In genomic region chr5:31226641-31227040, GRCm38 (mm10) we compare ENCODE assay signal across 22 mouse cellular contexts. TPM values are rescaled to one million over a fixed set of nuclear protein-coding genes. Genes with fewer than 3 reads are reported as not detected.
"Had no signal": no experiment of that assay in that cellular context is flagged by ENCODE, and none has a peak within 500 bp of the region (broad histone marks: within the 10 kb centered on the region; RNA-seq: fewer than 3 reads in every experiment).

No protein-coding gene starts in this region.

- ATAC-seq: midbrain, embryonic 15.5 days had no signal

- H3K4me3 ChIP-seq: midbrain, embryonic 10.5 days; midbrain, embryonic 12.5 days; midbrain, embryonic 15.5 days; neural tube, embryonic 13.5 days; neural tube, embryonic 15.5 days had no signal

- DNase-seq: lung, adult 18-20 months; lung, embryonic 14.5 days; lung, postnatal 10 days; lung, postnatal 4 days; retina, postnatal 1 day; right cerebral cortex, adult 18-20 months; right cerebral cortex, postnatal 25 days; right cerebral cortex, postnatal 4 days; spleen, adult 18-20 months; thymus, adult 18-20 months; thymus, postnatal 25 days; thymus, postnatal 4 days had no signal

- H3K36me3 ChIP-seq: midbrain, embryonic 10.5 days; midbrain, embryonic 12.5 days; midbrain, embryonic 15.5 days; neural tube, embryonic 13.5 days; neural tube, embryonic 15.5 days had no signal

- H3K9ac ChIP-seq: lung, embryonic 14.5 days; midbrain, embryonic 12.5 days; midbrain, embryonic 15.5 days; neural tube, embryonic 13.5 days; neural tube, embryonic 15.5 days had no signal

- H3K27me3 ChIP-seq: midbrain, embryonic 12.5 days; midbrain, embryonic 15.5 days; neural tube, embryonic 13.5 days; neural tube, embryonic 15.5 days had no signal

- H3K9me3 ChIP-seq: midbrain, embryonic 10.5 days; midbrain, embryonic 12.5 days; midbrain, embryonic 15.5 days; neural tube, embryonic 13.5 days; neural tube, embryonic 15.5 days had no signal

- H3K27ac ChIP-seq: midbrain, embryonic 10.5 days; midbrain, embryonic 12.5 days; midbrain, embryonic 15.5 days; neural tube, embryonic 13.5 days; neural tube, embryonic 15.5 days had no signal

- H3K4me2 ChIP-seq: lung, embryonic 14.5 days; midbrain, embryonic 12.5 days; midbrain, embryonic 15.5 days; neural tube, embryonic 13.5 days; neural tube, embryonic 15.5 days had no signal

RNA-seq across cellular contexts. Expression of gene Gm9970, which starts 14.4 kb away (rescaled TPM):
- total RNA-seq: megakaryocyte, adult 5-6 weeks; megakaryocyte-erythroid progenitor cell, adult 5-6 weeks; midbrain, postnatal 0 days; monocyte, adult 5-6 weeks had no signal
- polyA plus RNA-seq: liver, embryonic 16.5 days; neural tube, embryonic 13.5 days had no signal
